Mouse (Mus musculus) spleen, adult 18-20 months (tissue): ENCODE measurements around the gene Maip1.

Experiments used
- DNase-seq, 2 experiments: peaks; one replicate each; pipeline ENCODE4 v3.0.0; 2022; ENCODE audit warnings: mixed read lengths in 2 of 2

The Maip1 gene

DNA sequence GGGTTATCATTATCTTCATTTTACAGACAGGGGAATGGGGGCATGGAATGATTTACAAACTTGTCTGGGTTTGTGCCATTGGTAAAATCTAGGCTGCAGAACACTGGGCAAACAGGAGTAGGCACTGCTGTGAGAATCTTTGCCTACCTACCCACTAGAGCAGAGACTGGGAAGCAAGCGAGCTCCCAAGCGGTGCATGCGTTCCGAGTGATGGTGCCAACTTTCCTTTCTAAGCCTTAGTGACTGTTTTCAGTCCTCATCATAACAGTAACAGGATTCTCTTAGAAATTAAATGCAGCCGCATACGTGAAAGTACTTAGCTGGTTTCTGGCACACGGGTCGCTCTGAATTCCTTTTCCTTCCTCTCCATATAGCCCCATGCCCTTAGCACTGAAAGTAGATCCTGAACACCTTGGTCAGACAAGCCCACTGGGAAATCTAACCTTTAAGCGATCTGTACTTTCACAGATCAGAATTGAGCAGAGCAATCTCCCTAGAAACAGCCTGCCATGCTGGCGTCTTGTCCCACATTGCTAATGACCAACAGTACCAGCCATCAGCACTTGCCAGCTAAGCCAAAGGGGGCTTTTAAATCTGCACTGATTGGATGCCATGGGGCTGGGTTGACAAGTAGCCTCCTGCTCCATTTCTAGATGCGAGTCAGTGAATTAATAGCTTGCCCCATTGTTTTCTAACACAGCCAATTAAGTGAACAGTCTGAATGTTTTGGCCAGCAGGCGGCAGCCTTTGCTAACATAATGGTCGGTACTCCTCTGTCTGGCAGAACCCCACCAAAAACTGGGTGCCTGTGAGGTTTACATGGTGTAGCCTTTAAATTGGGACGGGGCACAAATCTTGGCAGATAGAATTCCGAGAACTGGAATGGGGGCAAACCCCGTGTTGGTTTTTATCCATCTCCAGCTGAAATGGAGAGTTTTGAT lies 22.5 kb downstream of the Maip1 start:
- DNase-seq = peak; percentile 49 to 84

DNA sequence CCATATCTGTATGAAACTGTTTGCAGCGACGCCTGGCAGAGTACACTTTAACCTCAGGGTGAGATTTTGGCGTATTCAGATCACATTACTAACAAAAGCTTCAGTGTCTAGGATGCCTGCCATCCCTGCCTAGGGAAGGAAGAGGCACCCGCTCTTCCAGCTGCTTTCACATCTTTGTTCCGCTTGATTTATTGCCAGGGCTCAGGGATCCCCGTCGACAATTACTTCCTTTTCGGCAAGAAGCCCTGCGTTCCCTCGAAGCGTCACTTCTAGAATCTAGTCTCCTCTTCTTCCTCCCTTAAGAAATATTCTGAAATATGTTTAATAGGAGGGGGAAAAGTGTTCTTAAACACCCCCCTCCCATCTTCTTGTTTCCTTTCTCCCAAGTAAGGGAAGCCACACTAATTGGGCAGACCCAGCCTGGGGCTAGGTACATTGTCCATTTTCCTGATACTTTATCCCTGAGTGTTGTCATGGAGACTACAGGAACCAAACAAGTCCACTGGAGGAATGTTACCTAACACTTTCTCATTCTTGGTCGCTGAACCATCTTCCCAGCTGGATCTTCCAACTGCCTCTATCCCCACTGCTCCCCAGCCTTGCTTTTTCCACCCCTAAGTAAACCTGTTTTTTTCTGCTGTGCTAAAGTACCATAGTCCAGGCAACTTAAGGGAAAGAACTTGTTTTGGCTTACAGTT lies 23.8 kb downstream of the Maip1 start:
- DNase-seq = no peak

DNA sequence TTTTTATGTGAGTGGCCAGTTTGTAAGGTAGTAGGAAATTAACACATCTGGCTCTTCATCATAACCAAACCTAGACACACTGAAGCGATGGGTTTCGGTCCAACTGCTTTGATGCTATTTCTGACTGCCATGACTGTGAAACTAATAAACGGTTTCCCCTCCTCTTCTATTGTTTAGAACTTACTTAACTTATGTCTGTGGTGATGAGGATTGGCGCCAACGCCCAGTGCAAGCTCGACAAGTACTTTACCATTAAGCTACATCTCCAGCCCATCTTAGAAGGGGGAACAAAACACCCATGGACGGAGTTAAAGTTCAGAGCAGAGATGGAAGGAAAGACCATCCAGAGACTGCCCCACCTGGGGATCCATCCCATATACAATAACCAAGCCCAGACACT lies 27.0 kb downstream of the Maip1 start:
- no peak for DNase-seq

DNA sequence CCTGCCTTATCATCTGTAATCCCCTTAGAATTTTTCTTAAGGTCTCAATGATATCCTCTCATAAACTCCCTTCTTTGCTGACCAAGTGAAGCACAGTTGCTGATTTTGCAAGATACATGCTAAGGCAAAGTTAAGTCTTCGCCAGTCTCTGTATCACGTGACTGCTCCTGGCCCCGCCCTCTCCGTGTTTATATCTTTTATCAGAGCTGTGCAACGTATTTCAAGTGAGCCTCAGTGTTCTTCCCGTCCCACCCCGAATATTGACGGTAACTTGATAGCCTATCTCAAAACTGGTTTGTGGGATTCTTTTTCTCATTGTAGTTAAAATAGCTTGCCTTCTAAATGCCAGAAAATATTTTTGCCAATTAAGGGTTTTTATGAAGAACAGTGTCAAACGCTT lies 30.3 kb downstream of the Maip1 start:
- DNase-seq = peak in 1 of 2 experiments; percentile 36

DNA sequence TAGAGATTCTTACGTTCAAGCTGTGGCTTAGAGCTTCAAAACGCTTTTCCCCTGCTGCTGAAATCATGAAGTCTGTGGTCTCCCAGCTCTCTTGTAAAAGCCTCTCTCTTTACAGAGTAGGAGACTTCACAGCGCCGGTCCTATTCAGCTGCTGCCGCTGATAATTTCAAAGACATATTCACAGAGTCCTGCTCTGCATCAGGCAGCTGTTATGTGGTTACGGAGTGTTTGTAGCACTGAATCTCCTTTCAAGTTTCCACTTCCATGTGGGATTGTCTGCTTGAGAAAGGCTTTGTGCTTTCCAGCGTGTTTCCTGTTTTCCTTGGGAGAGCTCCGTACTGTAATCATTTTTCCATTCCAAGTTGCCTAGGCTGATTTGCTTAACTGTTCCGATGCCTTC lies 30.8 kb downstream of the Maip1 start:
- no peak for DNase-seq

DNA sequence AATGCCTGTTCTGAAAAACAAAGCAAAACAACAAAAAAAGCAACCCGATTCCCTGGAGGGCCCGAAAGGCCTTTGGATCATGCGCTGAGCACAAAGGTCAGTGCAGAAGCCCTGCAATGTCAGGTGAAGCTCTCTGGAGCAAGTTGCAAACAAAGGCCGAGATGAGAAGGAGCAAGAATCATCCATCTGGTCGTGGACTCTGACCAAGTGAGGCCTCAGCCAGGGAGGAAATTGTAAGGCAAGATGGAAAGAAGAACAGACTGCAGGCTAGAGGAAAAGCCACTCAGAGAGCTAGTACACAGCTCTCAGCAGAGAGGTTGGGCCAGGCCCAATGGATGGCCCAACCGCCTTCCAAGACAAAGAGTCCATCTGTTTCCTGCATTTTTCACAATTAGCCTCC lies 32.9 kb downstream of the Maip1 start:
- no peak for DNase-seq

DNA sequence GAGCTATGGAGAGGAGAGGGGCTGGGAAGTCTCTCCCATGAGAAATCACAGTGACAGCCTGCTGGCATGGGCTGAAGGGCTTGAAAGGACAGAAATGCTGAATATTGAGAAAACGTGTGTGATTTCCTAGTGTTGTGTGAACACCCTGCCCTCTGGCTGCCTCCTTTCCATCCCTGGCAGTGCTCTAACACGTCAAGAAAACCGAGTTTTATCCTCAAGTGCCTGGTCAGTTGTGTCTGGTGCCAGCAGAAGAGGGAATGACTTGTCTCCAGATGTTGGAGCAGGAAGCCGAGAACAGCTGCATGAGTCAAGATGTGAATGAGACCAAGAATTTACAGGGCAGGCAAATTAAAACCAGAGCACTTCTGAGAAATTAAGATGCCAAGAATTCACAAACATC lies 34.6 kb downstream of the Maip1 start:
- DNase-seq = no peak

DNA sequence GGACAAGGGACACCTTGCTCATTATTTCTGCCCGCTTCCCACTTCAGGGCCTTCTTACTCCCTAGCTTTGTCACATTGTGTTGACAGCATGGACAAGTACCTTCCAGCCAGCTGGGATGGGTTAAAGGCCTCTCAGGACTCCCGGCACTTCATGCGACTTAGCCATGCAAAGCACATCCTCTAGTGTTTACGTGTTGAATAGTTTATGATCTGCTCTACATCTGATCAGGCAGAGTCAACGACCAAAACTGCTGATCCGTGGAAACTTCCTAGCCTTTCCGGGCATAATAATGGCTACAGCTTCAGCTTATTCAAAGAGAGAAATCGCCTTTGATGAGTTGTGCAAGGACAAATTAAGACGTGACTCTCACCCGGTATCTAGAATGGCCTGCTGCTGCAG lies 39.6 kb downstream of the Maip1 start:
- DNase-seq = no peak

DNA sequence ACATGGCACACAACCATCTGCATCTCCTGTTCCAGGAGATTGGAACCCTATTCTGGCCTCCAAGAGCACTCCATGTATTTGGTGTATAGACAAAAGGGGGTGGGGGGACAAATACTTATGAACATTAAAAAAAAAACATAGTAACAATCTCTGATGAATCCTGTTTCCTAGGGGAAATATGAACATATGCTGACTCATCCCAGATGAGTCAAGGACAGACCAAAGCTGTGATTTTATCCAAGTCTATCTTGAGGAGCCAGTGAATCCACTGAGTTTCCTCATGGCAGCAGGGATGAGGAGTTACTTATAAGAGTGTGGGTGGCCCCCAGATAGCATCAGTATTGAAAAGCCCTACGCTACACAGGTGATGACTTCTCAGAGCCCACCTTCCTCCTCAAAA lies 44.1 kb downstream of the Maip1 start:
- DNase-seq = no peak

DNA sequence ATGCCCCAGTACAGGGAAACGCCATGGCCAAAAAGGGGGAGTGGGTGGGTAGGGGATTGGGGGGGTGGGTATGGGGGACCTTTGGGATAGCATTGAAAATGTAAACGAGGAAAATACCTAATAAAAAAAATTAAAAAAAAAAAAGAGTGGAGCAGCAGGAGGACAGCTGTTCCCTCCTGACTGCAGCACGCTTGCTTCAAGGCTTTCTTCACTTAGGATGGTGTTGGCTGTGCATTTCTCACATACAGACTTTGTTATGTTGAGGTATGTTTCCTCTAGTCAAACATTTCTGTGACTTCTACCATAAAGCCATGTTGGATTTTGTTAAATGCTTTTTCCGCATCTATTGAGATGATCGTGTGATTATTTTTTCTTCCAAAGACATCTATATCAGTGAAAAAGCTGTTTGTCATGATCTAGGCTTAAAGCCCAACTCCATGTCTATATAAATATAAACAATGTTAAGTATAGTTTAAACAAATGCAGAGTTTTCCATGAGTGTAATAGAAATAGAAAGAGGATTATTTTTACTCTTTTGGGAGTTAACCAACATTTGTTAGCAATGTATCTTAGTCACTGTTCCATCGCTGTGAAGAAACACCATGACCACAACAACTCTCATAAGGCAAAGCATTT lies 54.3 kb downstream of the Maip1 start:
- DNase-seq = no peak
